Mouse (Mus musculus): ENCODE measurements around the gene Pde11a. TPM values are rescaled to one million over a fixed set of nuclear protein-coding genes. Genes with fewer than 3 reads are reported as not detected.
A peak's percentile ranks its signal among the peaks of the same experiment; 100 is the strongest.
"Not testable (repeated sequence)": the region's sequence is repeated elsewhere in the genome, so short reads cannot be mapped to it uniquely, and the experiment has no call there.

Pde11a gene
- polyA plus RNA-seq, 1 experiment from 2014 or later, result 0.18 TPM

GRCm38 (mm10) chr2:75985124-75985523, 353.4 kb downstream of the Pde11a start:
- H3K4me3 ChIP-seq, result no peak overlapping the region
- ATAC-seq (replicated peaks; ENCODE audit: insufficient number of reproducible peaks, insufficient read depth, low FRiP score, low read depth), result no peak
- no peaks in the 10 kb centered on the region for H3K27me3 ChIP-seq
- H3K4me1 ChIP-seq (replicated peaks), result no peaks in the 10 kb centered on the region
- no peak overlapping the region for H3K4me2 ChIP-seq
- H3K36me3 ChIP-seq, result no peaks in the 10 kb centered on the region
- no peak overlapping the region for H3K9ac ChIP-seq
- no peak overlapping the region for H3K27ac ChIP-seq
- 2% methylated on average over 2 of the region's 2 CpGs for WGBS
- no peaks in the 10 kb centered on the region for H3K9me3 ChIP-seq (replicated peaks)

GRCm38 (mm10) chr2:75983847-75984246, 354.7 kb downstream of the Pde11a start:
- no peak overlapping the region for H3K4me2 ChIP-seq
- WGBS, result 79% methylated on average over 3 of the region's 3 CpGs
- ATAC-seq (replicated peaks; ENCODE audit: insufficient number of reproducible peaks, insufficient read depth, low FRiP score, low read depth), result no peak
- H3K4me3 ChIP-seq, result no peak overlapping the region
- H3K9ac ChIP-seq, result no peak overlapping the region
- no peaks in the 10 kb centered on the region for H3K27me3 ChIP-seq
- no peaks in the 10 kb centered on the region for H3K9me3 ChIP-seq (replicated peaks)
- H3K27ac ChIP-seq, result no peak overlapping the region
- H3K36me3 ChIP-seq, result no peaks in the 10 kb centered on the region
- H3K4me1 ChIP-seq (replicated peaks), result no peaks in the 10 kb centered on the region

GRCm38 (mm10) chr2:75983091-75983490, 355.5 kb downstream of the Pde11a start:
- Histone ChIP-seq H3K36me3 (no peaks in the 10 kb centered on the region), H3K9ac (no peak overlapping the region), H3K4me1 (replicated peaks) (no peaks in the 10 kb centered on the region), H3K4me2 (no peak overlapping the region), H3K9me3 (replicated peaks) (no peaks in the 10 kb centered on the region), H3K27ac (no peak overlapping the region), H3K4me3 (no peak overlapping the region), H3K27me3 (no peaks in the 10 kb centered on the region)
- 93% methylated on average over 3 of the region's 3 CpGs for WGBS
- no peak for ATAC-seq (replicated peaks; ENCODE audit: insufficient number of reproducible peaks, insufficient read depth, low FRiP score, low read depth)

- Histone ChIP-seq H3K9ac (no peak overlapping the region), H3K36me3 (no peaks in the 10 kb centered on the region), H3K9me3 (replicated peaks) (no peaks in the 10 kb centered on the region), H3K4me2 (no peak overlapping the region), H3K27me3 (no peaks in the 10 kb centered on the region), H3K27ac (no peak overlapping the region), H3K4me3 (no peak overlapping the region), H3K4me1 (replicated peaks) (no peaks in the 10 kb centered on the region)
- WGBS, result 91% methylated on average over 4 of the region's 4 CpGs
- ATAC-seq (replicated peaks; ENCODE audit: insufficient number of reproducible peaks, insufficient read depth, low FRiP score, low read depth), result no peak
These were observed 355.9 kb downstream of the Pde11a start for GRCm38 (mm10) chr2:75982626-75983025.

- H3K27me3 ChIP-seq; H3K9me3 ChIP-seq (replicated peaks); H3K36me3 ChIP-seq; H3K4me1 ChIP-seq (replicated peaks): not testable (repeated sequence)
- Histone ChIP-seq H3K9ac (peak within 1 kb of the TSS; percentile 25), H3K27ac (peak within 1 kb of the TSS; percentile 60), H3K4me2 (peak within 1 kb of the TSS; percentile 77), H3K4me3 (peak within 1 kb of the TSS; percentile 60)
- 3% methylated on average over 32 of the region's 34 CpGs for WGBS
- ATAC-seq (replicated peaks; ENCODE audit: insufficient number of reproducible peaks, insufficient read depth, low FRiP score, low read depth), result peak; percentile 45
These were observed 357.0 kb downstream of the Pde11a start, which contains the start of gene Ttc30a1 for GRCm38 (mm10) chr2:75981440-75982081. Gene Ttc30a1, minus strand, starts transcription at chr2:75981967.

GRCm38 (mm10) chr2:75980933-75981439, 357.6 kb downstream of the Pde11a start:
- peak; percentile 23 for ATAC-seq (replicated peaks; ENCODE audit: insufficient number of reproducible peaks, insufficient read depth, low FRiP score, low read depth)
- not testable (repeated sequence) for H3K9me3 ChIP-seq (replicated peaks); H3K9ac ChIP-seq; H3K36me3 ChIP-seq; H3K27me3 ChIP-seq; H3K27ac ChIP-seq; H3K4me1 ChIP-seq (replicated peaks)
- H3K4me2 ChIP-seq, result peak overlapping the region; percentile 77
- peak overlapping the region; percentile 60 for H3K4me3 ChIP-seq
- WGBS, result 92% methylated on average over 13 of the region's 13 CpGs

GRCm38 (mm10) chr2:75977752-75978368, 360.7 kb downstream of the Pde11a start, which contains the start of gene Ttc30a2:
Gene Ttc30a2, minus strand, starts transcription at chr2:75978170.
- H3K4me3 ChIP-seq; H3K9ac ChIP-seq; H3K36me3 ChIP-seq; H3K4me1 ChIP-seq (replicated peaks); H3K9me3 ChIP-seq (replicated peaks); H3K27me3 ChIP-seq; H3K27ac ChIP-seq: not testable (repeated sequence)
- peak within 1 kb of the TSS; percentile 46 for H3K4me2 ChIP-seq
- WGBS, result 25% methylated on average over 21 of the region's 24 CpGs
- ATAC-seq (replicated peaks; ENCODE audit: insufficient number of reproducible peaks, insufficient read depth, low FRiP score, low read depth), result peak; percentile 45

GRCm38 (mm10) chr2:75976070-75976469, 362.5 kb downstream of the Pde11a start:
- H3K27me3 ChIP-seq; ATAC-seq (replicated peaks; ENCODE audit: insufficient number of reproducible peaks, insufficient read depth, low FRiP score, low read depth); H3K4me2 ChIP-seq; H3K9ac ChIP-seq; H3K4me3 ChIP-seq; H3K4me1 ChIP-seq (replicated peaks); H3K36me3 ChIP-seq; H3K9me3 ChIP-seq (replicated peaks); H3K27ac ChIP-seq: not testable (repeated sequence)
- WGBS, result 67% methylated on average over 2 of the region's 2 CpGs

- 41% methylated on average over 9 of the region's 9 CpGs for WGBS
- no peaks in the 10 kb centered on the region for H3K4me1 ChIP-seq (replicated peaks)
- H3K4me3 ChIP-seq, result no peak overlapping the region
- ATAC-seq (replicated peaks; ENCODE audit: insufficient number of reproducible peaks, insufficient read depth, low FRiP score, low read depth), result no peak
- no peak overlapping the region for H3K27ac ChIP-seq
- no peak overlapping the region for H3K9ac ChIP-seq
- no peaks in the 10 kb centered on the region for H3K27me3 ChIP-seq
- H3K9me3 ChIP-seq (replicated peaks), result no peaks in the 10 kb centered on the region
- no peak overlapping the region for H3K4me2 ChIP-seq
- H3K36me3 ChIP-seq, result no peaks in the 10 kb centered on the region
These were observed 364.4 kb downstream of the Pde11a start for GRCm38 (mm10) chr2:75974131-75974530.

- peak overlapping the region; percentile 35 for H3K4me3 ChIP-seq
- no peaks in the 10 kb centered on the region for H3K9me3 ChIP-seq (replicated peaks)
- peak overlapping the region; percentile 66 for H3K27ac ChIP-seq
- H3K4me1 ChIP-seq (replicated peaks), result peaks cover 23% of the 10 kb centered on the region
- H3K4me2 ChIP-seq, result peak overlapping the region; percentile 65
- no peaks in the 10 kb centered on the region for H3K36me3 ChIP-seq
- peak; percentile 40; the same call in 1 of the 2 replicates for ATAC-seq (replicated peaks; ENCODE audit: insufficient number of reproducible peaks, insufficient read depth, low FRiP score, low read depth)
- H3K27me3 ChIP-seq, result no peaks in the 10 kb centered on the region
- 11% methylated on average over 5 of the region's 5 CpGs for WGBS
- peak overlapping the region; percentile 30; the same call in 1 of the 2 replicates for H3K9ac ChIP-seq
These were observed 373.6 kb downstream of the Pde11a start for GRCm38 (mm10) chr2:75964972-75965371.

- H3K27ac ChIP-seq, result peak overlapping the region; percentile 66
- no peaks in the 10 kb centered on the region for H3K36me3 ChIP-seq
- peak overlapping the region; percentile 30; the same call in 1 of the 2 replicates for H3K9ac ChIP-seq
- peaks cover 28% of the 10 kb centered on the region for H3K4me1 ChIP-seq (replicated peaks)
- H3K4me3 ChIP-seq, result peak overlapping the region; percentile 35
- H3K4me2 ChIP-seq, result peak overlapping the region; percentile 65
- peak; percentile 53 for ATAC-seq (replicated peaks; ENCODE audit: insufficient number of reproducible peaks, insufficient read depth, low FRiP score, low read depth)
- no peaks in the 10 kb centered on the region for H3K27me3 ChIP-seq
- WGBS, result 6% methylated on average over 14 of the region's 14 CpGs
- H3K9me3 ChIP-seq (replicated peaks), result no peaks in the 10 kb centered on the region
These were observed 374.1 kb downstream of the Pde11a start for GRCm38 (mm10) chr2:75964512-75964911.

Data from heart, embryonic 15.5 days (tissue).